Mouse (Mus musculus) heart, adult 18-20 months (tissue): Measurements from ENCODE around the gene Ssmem1. TPM values are rescaled to one million over a fixed set of nuclear protein-coding genes. Genes with fewer than 3 reads are reported as not detected.

Source experiments
- DNase-seq, 2 experiments: peaks; one replicate each; pipeline ENCODE4 v3.0.0; 2021 to 2022; ENCODE audit warnings: mixed read lengths in 1 of 2
- total RNA-seq, 2 experiments: library from RNA; stranded (reverse); gene quantifications; 2 replicates each; pipeline ENCODE4 v1.2.3; 2021

Ssmem1 gene
- total RNA-seq, 2 experiments from 2014 or later, result 0.41 TPM; not detected in 1

- DNase-seq, result no peak
These were observed 16.0 kb downstream of the Ssmem1 start for GRCm38 (mm10) chr6:30525456-30526332.

GRCm38 (mm10) chr6:30526586-30527515, 17.2 kb downstream of the Ssmem1 start:
- DNase-seq, result no peak

GRCm38 (mm10) chr6:30528800-30529199, 19.2 kb downstream of the Ssmem1 start:
- no peak for DNase-seq

- DNase-seq, result peak; percentile 32 to 77
These were observed 25.7 kb downstream of the Ssmem1 start for GRCm38 (mm10) chr6:30535340-30535739.

- DNase-seq, result no peak
These were observed 28.6 kb downstream of the Ssmem1 start for GRCm38 (mm10) chr6:30538240-30538639.

- no peak for DNase-seq
These were observed 29.2 kb downstream of the Ssmem1 start for GRCm38 (mm10) chr6:30538800-30539199.

GRCm38 (mm10) chr6:30541009-30541799, 31.6 kb downstream of the Ssmem1 start, which contains the start of gene Cpa2:
Cpa2 (plus strand) TSS chr6:30541582.
- no peak for DNase-seq

GRCm38 (mm10) chr6:30542277-30542676, 32.6 kb downstream of the Ssmem1 start:
- DNase-seq, result no peak

- DNase-seq, result no peak
These were observed 33.4 kb downstream of the Ssmem1 start for GRCm38 (mm10) chr6:30543077-30543476.

GRCm38 (mm10) chr6:30543851-30544250, 34.2 kb downstream of the Ssmem1 start:
- DNase-seq, result no peak

- no peak for DNase-seq
These were observed 36.0 kb downstream of the Ssmem1 start for GRCm38 (mm10) chr6:30545689-30546088.

GRCm38 (mm10) chr6:30546571-30547273, 37.1 kb downstream of the Ssmem1 start:
- no peak for DNase-seq

GRCm38 (mm10) chr6:30547274-30547645, 37.6 kb downstream of the Ssmem1 start:
- DNase-seq, result no peak

- peak; percentile 75 for DNase-seq
These were observed 38.1 kb downstream of the Ssmem1 start for GRCm38 (mm10) chr6:30547656-30548306.

- peak; percentile 35 to 36 for DNase-seq
These were observed 39.6 kb downstream of the Ssmem1 start for GRCm38 (mm10) chr6:30549231-30549761.

GRCm38 (mm10) chr6:30550496-30551192, 41.0 kb downstream of the Ssmem1 start:
- no peak for DNase-seq

- DNase-seq, result no peak
These were observed 41.5 kb downstream of the Ssmem1 start for GRCm38 (mm10) chr6:30551193-30551515.

- DNase-seq, result no peak
These were observed 42.3 kb downstream of the Ssmem1 start for GRCm38 (mm10) chr6:30551644-30552580.

- DNase-seq, result no peak
These were observed 43.0 kb downstream of the Ssmem1 start for GRCm38 (mm10) chr6:30552628-30553027.
